Mouse (Mus musculus): ENCODE data around the gene Nipal3. TPM values are rescaled to one million over a fixed set of nuclear protein-coding genes. Genes with fewer than 3 reads are reported as not detected.

The Nipal3 gene
- polyA plus RNA-seq, 1 experiment from 2014 or later, result 2.4 TPM

DNA sequence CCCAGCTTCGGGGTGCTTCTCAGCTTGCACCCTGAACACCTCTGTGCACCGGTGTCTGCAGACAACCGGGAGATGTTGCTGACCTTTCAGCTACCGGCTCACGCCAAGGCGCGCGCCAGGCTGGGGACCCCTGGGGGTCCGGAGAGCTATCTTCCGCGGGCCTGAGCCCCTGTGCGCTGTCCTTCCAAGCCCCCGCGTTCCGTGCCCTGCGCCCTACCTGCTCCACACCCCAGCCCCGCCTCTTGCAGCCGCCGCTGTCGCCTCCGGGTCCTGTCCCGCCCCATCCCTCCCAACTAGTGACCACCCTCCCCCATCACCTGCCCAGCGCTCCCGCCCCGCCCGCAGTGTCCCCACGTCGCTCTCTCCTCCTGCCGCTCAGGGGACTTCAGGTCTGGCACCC lies 96.8 kb downstream of the Nipal3 start, which contains the start of gene Ncmap:
Ncmap (minus strand) TSS at position 237 of the 400 bp plus-strand sequence.
- Histone ChIP-seq H3K4me1 (peaks cover 19% of the 10 kb centered on the region), H3K9ac (0 out of 2 replicates have a peak within 1 kb of the TSS, but pooled peaks have one; percentile 1), H3K27me3 (peaks cover 32% of the 10 kb centered on the region), H3K4me3 (peak within 1 kb of the TSS; percentile 39), H3K36me3 (no peaks in the 10 kb centered on the region), H3K4me2 (peak within 1 kb of the TSS; percentile 68), H3K27ac (no peak within 1 kb of the TSS), H3K9me3 (no peaks in the 10 kb centered on the region)
- under 1% methylated on average over 29 of the region's 29 CpGs for WGBS
- ATAC-seq (ENCODE audit: insufficient number of reproducible peaks, low FRiP score, low TSS enrichment, low read depth), result no peak

DNA sequence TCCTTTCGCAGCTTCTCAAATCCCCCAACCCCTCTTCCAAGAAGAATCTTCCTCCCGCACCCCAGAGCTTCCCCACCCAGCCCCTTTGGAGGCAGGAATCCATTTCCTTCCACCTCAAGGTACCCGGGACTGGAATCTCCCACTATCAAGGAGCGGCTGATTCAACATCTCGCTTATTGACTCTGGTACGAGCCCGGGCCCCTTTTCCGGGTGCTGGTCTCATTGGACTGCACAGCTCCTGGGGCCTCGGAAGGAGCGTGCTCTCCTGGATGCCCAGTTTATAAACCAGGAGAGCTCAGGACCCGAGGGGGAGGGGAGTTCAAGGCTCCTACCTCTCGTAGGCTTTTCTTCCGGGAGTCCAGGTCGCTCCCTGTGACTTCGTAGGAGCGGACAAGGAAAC lies 97.3 kb downstream of the Nipal3 start:
- WGBS, result 5% methylated on average over 16 of the region's 16 CpGs
- H3K27me3 ChIP-seq, result peaks cover 32% of the 10 kb centered on the region

DNA sequence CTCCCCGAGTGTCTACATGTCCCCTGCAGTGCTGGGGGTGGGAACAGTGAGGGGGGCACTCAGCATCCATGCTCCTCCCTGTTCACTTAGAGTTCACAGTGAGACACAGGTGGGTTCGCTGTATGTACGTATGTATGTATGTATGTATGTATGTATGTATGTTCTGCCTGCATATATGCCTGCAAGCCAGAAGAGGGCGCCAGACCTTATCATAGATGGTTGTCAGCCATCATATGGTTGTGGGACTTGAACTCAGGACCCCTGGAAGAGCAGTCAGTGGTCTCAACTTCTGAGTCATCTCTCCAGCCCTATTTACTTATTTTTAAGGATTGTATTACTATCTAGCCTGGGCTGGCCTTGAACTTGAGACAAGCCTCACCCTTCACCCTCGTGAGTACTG lies 98.5 kb downstream of the Nipal3 start:
- 84% methylated on average over 5 of the region's 5 CpGs for WGBS
- H3K9ac ChIP-seq, result no peak overlapping the region
- H3K4me1 ChIP-seq, result peaks cover 19% of the 10 kb centered on the region
- no peaks in the 10 kb centered on the region for H3K9me3 ChIP-seq
- H3K27me3 ChIP-seq, result peaks cover 32% of the 10 kb centered on the region
- ATAC-seq (ENCODE audit: insufficient number of reproducible peaks, low FRiP score, low TSS enrichment, low read depth), result no peak
- H3K27ac ChIP-seq, result no peak overlapping the region
- no peak overlapping the region for H3K4me3 ChIP-seq
- H3K36me3 ChIP-seq, result no peaks in the 10 kb centered on the region
- no peak overlapping the region for H3K4me2 ChIP-seq

More for the DNA sequence above, 97.3 kb downstream of the Nipal3 start:
- H3K4me2 ChIP-seq, result peak overlapping the region; percentile 68
- H3K9me3 ChIP-seq, result no peaks in the 10 kb centered on the region
- no peaks in the 10 kb centered on the region for H3K36me3 ChIP-seq
- H3K9ac ChIP-seq, result 0 out of 2 replicates have a peak overlapping the region, but pooled peaks have one; percentile 1
- no peak for ATAC-seq (ENCODE audit: insufficient number of reproducible peaks, low FRiP score, low TSS enrichment, low read depth)
- H3K4me3 ChIP-seq, result peak overlapping the region; percentile 39
- H3K27ac ChIP-seq, result no peak overlapping the region
- H3K4me1 ChIP-seq, result peaks cover 19% of the 10 kb centered on the region

MicroRNAs encoded within 50 kb of the gene (microRNA counts, 519-probe panel; counts per million panel counts)
- 993 counts per million, percentile 4 among the panel's probes with 10 or more counts for microRNA mmu-miR-700

Small RNAs within 50 kb of the gene (microRNA-seq; reads per million reads assigned to microRNA genes)
- gene Gm25317, result not detected
- 159 reads per million, percentile 54 among the genes with 10 or more reads in this experiment for gene Mir700

Other genes with a start within 250 kb of the Nipal3 start
- gene Clic4, start 222.2 kb downstream of the Nipal3 start, polyA plus RNA-seq (2015; fragmentation: Nextera tagmentation; extraction: Ambion mirVana), result 117 and 133 TPM in 2 replicates
- 207 and 214 TPM in 2 replicates for gene Srrm1, start 141.7 kb downstream of the Nipal3 start, polyA plus RNA-seq (2015; fragmentation: Nextera tagmentation; extraction: Ambion mirVana)
- 11.0 and 11.7 TPM in 2 replicates for gene Ncmap, start 96.8 kb downstream of the Nipal3 start, polyA plus RNA-seq (2015; fragmentation: Nextera tagmentation; extraction: Ambion mirVana)
- gene Rcan3, start 61.2 kb downstream of the Nipal3 start, polyA plus RNA-seq (2015; fragmentation: Nextera tagmentation; extraction: Ambion mirVana), result 16.6 and 16.8 TPM in 2 replicates
- gene Stpg1, start 248 bp downstream of the Nipal3 start, polyA plus RNA-seq (2015; fragmentation: Nextera tagmentation; extraction: Ambion mirVana), result 0.12 and 0.31 TPM in 2 replicates
- 56.8 and 59.4 TPM in 2 replicates for gene Grhl3, start 78.6 kb upstream of the Nipal3 start, polyA plus RNA-seq (2015; fragmentation: Nextera tagmentation; extraction: Ambion mirVana)
- 1.4 and 1.7 TPM in 2 replicates for gene Ifnlr1, start 191.2 kb upstream of the Nipal3 start, polyA plus RNA-seq (2015; fragmentation: Nextera tagmentation; extraction: Ambion mirVana)
- 1.0 and 1.1 TPM in 2 replicates for gene Il22ra1, start 233.1 kb upstream of the Nipal3 start, polyA plus RNA-seq (2015; fragmentation: Nextera tagmentation; extraction: Ambion mirVana)